Mouse (Mus musculus) embryo, embryonic 11.5 days (tissue): Measurements from ENCODE around the gene Ppp1r13b.
A peak's percentile ranks its signal among the peaks of the same experiment; 100 is the strongest.
"Not testable (repeated sequence)": the region's sequence is repeated elsewhere in the genome, so short reads cannot be mapped to it uniquely, and the experiment has no call there.

Experiments used
- DNase-seq: peaks from one replicate; pipeline ENCODE4 v3.0.0-alpha.2; 2012; ENCODE audit warnings: low read depth, low spot score

Ppp1r13b gene

DNA sequence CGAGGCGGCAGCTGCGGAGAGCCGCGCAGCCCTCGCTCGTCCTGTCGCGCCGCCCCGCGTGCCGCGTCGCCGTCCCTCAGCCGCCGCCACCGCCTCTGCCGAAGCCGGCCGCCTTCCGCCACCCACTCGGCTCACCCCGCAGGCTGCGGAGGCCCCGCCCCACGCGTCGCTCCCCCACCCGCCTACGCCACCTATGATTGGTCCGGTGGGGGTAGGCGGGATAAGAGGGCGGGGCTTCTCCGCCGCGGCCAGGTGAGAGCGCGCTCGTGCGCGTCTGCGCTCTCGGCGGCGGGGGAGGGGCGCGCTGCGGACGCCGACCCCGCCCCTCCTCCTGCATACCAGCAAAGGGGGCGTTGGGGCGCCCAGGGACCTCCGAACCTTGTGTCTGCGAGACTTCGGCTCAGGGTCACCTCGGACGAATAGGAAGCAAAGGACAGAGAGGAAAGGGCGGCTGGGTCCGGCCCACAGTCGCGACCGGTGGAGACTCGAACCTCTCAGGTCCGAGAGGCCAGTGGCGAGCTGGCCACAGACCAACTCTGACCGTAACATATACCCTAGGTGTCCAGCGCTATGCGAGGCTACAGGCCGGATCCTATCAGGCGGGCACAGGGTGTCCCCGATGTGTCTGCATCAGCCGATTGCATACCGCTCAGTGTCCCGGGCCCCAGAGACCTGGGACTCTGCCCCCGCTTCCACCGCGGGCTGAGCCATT is at the start of gene Ppp1r13b:
TSS of gene Ppp1r13b (minus strand) at position 141 of the 712 bp plus-strand sequence.
- DNase-seq = peak; percentile 81

DNA sequence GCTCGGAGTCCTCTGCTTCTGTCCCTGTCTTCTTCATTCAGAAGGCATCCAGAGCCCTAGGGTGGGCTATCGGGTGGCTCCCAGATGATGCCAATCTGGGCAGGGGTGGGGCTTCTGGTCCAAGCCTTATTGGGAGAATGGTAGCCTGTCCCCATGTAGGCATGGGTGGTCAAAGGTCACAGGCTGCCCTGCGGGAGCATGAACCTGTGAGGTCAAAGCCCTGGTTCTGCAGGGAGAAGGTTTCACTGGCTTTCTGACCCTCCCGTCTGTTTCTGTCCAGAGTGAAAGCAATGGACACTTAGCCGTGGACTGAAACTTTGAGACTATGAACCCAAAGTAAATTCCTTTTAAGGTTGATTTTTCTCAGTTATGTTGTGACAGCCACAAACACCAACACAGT is 48.3 kb upstream of the Ppp1r13b start:
- no peak for DNase-seq

DNA sequence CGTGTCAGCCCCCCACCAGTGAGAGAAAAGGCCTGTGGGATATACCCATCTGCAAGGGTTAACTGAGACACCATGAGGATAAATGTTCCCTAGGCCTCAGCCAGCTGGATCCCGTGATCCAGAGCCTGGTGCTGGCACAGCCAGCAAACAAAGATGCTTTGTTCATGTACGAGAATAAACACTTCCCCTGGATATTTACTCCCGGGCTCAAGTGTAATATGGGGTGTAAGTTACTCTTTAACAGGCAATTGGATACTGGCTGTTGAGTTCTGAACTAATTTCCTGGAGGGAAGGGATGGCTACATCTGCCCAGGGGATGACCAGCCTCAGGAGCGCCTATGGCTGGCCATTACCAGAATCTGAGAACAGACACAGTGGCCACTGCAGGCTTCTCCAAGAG is 43.8 kb upstream of the Ppp1r13b start:
- DNase-seq = no peak

DNA sequence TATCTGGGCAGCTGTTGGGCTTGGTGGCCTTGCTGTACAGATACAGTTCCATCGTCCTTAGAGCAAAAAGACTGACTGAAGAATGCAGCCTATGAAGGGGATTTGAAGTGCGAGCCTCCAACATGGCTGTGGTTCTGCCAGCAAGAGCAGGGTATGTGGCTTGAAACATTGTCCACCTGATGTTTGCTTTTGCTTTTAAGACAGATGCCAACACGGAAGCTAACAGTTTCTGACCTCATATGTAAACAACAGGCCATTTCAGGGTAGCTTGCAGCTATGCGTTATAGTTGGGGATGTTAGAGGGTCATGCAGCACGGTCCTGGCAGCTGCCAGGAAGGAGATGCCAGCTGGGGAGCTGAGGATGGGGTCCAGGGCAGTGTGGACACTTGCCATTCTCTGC is 42.6 kb upstream of the Ppp1r13b start:
- DNase-seq = no peak

DNA sequence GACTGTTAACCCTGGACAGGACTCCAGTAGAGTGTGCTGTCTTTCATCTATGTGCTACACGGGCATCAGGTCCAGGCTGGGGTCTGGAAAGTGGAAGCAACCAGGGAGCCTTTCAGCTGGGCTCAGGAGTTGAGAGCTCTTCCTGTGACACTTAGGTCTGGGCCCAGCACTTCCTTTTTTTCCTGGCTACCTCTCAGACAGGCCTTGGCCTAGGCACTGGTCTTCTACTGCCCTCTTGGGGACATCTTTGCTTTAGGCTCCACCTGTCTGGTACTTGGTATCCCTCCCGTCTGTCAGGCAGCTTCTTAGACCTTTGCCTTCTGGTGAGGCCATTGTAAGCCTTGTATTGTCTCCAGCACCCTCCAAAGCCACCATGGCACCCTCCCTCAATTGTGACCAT is 38.8 kb upstream of the Ppp1r13b start:
- no peak for DNase-seq

DNA sequence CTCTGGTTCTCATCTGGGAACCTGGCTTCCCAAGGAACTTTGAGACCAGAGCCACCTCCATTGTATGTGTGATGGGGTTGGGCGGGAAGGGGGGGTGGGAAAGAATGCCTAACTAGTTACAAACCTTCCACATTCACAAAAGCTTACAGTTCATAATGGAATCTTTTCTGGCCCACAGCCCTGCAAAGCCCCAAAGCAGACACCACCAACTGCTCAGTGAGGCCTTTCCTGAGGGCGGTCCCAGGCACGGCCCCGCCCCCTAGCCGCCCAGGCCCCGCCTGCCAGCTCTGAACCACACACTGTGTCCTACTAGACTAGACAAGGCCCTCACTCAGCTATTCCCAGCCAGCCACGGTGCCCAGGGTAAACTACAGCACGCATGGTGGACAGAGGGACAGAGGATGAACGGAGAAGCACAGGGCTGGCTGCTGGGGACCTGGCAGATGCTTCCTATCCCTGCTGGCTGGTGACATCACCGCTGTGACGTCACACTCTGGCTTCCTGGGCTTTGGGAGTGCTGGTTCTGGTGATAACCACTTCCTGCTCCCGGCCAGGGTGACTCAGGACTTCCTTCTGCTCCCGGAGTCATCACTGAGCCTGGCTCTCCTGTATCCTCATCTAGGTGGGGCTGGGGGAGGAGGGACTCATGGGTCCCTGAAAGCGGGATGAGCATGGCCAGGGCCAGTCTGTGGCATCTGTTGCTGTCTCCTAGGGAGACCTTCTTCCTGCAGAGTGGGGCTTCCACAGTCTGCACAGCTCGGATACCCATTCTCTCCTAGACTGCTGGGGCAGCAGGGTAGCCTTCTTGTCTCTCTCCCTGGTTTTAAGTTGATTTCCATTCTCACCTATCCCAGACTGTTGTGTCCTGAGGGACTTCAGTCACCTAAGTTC is 38.1 kb upstream of the Ppp1r13b start:
- DNase-seq = not testable (repeated sequence)

DNA sequence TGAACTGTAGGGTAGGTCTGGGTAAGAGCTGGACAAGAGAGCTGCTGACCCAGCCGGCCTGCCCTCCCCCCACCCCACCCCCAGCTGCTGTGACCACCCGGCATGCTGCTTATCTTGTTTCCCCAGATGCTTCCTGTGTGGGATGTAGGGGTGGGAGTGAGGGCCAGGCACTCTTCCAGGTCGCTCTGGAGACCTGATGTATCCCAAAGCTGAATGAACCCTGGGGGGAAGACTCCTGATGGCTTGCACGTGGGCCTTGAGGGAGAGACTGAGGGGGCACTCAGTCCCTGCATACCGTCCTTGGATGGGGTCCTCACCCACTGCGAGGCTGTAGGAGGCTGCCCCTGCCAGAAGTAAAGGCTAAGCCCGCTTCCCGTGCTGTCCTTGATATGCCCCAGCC is 37.2 kb upstream of the Ppp1r13b start:
- DNase-seq = no peak

DNA sequence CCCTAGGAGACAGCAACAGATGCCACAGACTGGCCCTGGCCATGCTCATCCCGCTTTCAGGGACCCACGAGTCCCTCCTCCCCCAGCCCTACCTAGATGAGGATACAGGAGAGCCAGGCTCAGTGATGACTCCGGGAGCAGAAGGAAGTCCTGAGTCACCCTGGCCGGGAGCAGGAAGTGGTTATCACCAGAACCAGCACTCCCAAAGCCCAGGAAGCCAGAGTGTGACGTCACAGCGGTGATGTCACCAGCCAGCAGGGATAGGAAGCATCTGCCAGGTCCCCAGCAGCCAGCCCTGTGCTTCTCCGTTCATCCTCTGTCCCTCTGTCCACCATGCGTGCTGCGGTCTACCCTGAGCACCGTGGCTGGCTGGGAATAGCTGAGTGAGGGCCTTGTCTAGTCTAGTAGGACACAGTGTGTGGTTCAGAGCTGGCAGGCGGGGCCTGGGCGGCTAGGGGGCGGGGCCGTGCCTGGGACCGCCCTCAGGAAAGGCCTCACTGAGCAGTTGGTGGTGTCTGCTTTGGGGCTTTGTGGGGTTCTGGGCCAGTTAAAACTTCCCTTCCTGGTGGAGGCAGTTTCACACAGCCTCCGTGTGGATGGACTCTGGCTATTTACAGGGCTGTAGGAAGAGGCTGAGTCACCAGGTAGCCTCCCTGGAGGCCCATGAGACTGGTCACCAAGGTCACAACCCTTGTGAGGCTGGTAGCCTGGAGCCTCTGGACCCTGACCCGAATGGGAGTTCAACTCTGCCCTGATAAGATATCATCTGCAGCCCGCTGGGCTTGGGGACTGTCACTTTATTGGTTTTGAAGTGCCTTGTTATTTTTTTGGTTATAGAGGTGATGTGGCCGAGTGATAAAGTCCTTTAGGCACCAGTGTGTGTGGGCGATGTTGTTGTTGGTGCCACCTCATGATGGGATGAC is 36.4 kb upstream of the Ppp1r13b start:
- DNase-seq = not testable (repeated sequence)

DNA sequence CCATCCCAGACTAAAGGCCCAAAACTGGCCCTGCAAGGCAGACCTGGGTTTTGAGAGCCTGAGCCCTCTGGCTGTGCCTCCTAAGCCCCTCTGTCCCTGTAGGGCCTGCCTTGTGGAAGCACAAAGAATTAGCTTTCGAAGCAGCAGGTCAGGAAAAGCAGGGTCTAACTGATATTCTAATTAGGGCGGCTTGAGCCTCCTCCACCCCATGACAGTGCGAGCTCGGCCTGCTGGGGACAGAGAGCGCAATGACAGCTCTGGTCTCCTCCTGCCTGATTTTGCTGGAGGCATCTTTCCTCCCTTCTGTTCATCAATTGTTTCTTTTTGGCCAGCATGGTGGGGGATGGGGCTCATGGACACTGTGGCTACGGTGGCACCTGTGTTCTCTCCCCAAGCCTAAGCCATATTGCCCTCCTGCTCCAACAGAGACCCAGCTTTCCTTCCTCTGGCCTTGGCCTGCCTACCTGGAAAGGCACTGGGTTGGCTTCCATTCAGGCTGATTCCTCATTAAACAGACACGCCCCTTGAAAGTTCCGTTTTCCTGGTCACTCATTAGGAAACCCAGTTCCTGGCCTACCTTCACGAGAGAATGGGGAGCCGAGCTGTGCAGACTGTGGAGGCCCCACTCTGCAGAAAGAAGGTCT is 35.6 kb upstream of the Ppp1r13b start:
- no peak for DNase-seq

DNA sequence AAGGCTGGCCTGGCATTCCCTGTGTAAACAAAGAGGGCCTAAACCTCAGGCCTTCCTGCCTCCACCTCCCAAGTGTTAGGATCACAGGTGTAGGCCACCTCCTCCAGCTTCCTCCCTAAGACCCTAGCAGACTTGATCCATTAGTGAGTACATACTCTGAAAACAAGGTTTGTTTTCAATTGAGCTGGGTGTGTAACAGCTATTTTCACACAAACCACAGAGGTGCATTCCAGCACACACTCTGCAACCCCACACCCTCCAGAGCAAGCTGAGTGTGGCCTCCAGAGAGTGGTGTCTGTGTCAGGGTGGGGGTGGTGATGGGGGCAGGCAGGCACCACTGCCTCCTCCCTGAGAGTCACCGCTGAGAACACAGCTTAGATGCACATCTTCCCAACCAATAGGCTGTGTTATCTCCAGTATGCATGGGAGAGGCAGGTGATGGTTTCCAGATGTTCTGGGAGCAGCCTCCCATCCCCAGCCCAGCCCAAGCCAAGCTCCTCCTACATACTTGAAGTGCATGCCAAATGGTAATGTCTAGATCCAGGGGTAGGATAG is 30.8 kb upstream of the Ppp1r13b start:
- no peak for DNase-seq

DNA sequence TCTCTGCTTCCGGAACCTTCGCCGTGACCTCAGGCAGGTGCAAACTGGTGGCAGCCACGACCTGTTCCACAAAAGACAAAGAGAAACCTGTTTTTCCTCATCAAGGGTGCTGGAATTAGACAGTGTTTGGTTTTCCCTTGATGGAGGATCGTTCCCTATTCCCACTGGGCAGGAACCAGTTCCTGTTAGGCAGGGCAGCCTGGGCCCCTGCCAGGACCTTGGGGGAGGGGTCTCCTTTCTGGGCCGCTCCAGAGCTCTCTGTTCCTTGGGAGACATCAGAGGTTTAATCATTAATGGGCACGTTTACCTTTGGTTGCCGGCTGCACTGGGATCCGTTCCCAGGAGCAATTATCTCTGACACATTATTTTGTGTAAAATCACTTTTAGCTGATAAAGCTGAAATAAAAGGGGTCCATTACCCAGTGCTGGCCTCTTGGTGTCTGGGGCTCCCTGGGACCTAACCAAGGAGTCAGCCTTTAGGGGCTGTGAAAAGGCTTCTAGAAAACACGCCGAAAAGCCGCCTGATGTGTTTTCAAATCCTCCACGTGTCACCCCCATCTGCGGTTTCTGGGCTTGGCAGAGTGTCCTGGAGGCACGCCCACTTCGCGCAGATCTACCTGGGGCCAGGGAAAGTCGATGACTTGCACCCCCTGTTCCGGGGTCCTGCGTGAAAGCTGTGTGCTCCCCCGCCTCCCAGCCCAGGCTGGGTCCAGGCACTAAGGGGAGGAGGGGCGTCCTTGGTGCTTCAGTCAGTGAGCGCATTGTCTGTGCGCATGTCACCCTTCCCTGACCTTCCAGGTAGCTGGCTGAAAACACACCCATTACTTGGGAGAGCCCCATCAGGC is 29.0 kb upstream of the Ppp1r13b start:
- DNase-seq = no peak

DNA sequence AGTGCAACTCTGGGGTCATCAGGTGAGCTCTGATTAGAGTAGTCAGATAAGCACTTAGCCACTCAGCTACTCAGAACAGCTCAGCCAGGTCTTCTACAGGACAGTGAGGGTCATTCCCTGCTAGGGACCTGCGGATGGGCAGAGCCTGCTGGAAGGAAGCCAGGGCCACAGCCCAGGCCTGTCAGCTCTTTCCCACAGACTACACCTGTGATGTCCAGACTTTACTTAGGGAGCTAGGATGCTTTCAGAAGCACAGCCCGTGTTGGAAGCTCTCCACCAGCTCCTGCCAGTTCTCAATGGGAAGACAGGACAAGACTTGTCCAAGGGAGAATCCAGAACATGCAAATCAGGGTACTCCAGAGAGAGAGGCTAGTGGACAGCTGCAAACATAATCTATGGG is 26.1 kb upstream of the Ppp1r13b start:
- DNase-seq = no peak

DNA sequence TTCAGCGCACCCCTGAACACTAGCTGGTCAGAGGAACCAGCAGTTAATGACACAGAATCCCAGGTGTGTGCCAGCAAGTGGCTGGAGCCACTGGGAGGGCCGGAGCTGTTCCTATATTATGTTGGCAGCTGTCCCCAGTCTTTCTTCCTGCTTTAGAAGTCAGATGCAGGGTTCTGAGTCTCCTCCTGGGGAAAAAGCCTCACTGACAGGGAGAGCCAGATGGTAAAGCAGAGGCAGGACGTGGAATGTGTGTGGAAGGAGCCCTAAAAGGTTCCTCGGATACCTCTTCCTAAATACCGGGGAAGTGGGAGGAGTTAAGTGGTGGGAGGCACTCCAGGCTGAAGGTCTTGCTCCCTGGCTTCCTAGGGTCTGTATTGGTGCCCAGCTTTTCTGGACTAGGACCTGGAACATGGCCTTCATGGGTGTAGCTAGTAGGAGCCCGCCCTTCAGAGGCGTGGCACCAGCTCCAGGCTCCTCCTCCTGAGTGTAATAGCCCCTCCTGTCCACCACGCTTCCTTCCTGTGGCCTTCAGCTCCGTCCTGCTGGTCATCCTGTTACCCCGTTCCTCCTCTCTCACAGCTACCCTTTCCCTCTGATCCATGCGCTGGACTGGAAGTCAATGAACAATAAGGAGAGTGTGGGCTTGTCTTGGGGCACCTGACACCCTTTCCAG is 25.3 kb upstream of the Ppp1r13b start:
- no peak for DNase-seq

DNA sequence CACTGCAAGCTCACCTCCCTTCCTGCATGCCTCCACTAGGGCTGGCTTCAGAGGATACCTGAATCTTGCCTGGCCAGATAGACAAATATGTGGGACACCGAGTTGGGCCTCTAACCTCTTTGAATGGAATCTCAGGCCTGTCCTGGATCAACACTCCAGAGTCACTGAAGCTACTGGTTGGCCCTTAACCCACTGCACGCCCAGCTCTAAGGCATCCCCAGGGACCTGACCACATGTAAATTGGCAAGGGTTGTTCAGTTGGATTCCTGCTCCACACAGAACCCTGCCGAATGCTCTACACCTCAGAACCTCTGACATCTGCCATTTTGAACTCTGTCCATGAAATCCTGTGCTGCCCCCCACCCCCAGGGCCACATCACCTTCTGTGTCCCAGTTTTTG is 24.6 kb upstream of the Ppp1r13b start:
- DNase-seq = no peak

DNA sequence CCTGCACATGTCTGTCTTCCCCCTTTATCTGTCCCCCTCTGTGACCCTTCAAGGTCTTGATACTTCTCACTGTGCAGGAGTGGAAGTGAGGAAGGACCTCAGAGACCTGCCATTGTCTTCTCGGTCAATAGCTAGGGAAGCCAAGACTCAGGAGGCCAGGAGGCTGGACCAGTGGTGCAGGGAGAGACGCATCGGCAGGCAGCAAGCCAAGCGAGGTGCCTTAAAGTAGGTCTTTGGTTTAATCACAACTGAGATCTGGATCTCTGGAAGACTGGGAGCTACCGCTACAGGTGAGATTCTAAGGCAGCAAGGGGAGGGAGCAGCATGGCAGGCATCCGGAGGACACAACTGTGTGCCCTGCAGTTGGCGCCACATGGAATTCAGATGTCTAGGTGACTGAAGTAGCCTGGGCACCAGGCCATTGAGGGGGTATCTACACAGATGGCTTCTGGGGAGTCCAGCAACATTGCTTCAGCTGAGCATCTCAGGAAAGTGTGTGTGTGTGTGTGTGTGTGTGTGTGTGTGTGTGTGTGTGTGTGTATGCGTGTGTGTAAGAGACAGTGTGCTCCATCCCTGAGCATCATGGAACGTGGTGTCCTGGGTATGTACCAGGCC is 23.6 kb upstream of the Ppp1r13b start:
- no peak for DNase-seq

DNA sequence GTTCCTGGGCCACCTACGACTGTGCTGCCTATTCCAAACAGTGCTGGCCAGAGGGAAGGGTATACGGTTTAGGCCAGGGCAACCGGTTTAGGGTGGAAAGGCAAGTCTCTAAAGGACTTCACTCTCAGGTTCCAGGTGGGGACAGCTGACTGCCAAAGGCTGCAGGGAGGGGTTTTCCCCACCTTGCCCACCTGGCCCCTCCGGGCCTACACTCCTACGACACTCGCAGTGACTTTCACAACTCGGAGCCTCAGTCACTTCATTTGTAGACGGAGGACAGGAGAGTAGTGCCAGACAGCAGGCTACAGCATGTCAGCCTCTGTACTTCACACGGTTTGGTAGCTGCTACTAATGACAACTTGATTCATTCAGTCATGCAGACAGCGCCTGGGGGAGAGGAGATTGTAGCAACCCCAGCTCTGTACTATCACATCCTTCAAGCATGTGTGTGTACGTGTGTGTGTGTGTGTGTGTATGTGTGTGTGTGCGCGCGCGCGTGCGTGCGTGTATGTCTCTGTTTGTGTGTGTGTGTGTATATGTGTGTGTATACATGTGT is 20.6 kb upstream of the Ppp1r13b start:
- no peak for DNase-seq

DNA sequence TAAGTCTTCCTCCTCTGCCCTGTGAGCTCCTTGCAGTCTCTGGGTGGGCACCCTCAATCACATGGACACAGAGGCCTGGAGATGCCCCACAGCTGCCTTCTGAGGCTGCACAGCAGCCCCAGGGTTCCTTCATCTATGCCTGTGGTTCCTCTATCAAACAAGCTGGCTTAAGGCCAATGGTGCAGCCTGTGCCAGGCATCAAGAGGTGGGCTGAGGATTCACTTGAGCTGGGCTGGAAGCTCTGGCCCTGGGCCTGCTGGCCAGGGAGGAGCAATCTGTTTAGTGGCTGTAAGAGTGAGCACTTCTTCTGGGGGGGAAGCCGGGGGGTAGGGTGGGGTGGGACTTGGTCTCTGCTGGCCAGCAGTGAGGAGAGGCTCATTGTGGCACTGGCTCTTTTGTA is 19.4 kb upstream of the Ppp1r13b start:
- DNase-seq = no peak

DNA sequence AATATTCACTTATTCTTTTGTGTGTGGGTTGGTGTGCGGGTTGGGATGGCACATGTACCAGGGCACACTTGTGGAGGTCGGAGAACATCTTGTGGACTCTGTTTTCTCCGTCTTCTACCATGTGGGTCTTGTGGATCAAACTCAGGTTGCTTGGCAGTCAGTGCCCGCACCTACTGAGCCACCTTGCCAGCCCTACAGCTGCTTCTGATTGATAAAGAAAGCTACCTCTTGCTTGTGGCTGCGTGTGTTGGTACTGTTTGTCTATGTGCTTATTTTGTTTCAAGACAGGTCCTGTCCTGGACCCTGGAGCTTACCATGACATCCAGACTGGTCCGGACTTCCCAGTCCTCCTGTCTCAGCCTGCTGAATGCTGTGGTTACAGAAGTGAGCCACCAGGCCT is 15.2 kb upstream of the Ppp1r13b start:
- no peak for DNase-seq

DNA sequence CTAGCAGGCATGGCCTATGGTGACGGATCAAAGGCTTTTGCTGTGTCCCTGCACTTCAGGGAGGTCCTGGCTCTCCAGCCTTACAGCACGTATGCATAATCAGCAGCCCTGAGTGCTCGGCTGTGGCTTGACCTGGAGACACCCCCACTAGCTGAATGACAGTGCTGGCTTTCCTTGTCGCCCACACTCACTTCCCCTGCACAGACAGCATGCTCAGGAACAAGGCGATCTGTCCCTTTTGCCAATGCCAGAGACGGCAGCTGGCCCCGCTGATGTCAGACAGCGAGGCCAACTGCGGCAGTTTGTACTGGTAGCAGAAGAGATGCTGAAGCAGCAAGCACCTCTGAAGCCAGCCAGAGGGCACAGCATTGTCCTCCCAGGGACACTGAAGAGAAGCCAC is 12.1 kb upstream of the Ppp1r13b start:
- DNase-seq = no peak
